Mouse (Mus musculus) G1E-ER4 (cell line): Measurements from ENCODE around the gene Prkg1. TPM values are rescaled to one million over a fixed set of nuclear protein-coding genes. Genes with fewer than 3 reads are reported as not detected.

ENCODE experiments used
- GATA1 ChIP-seq: IDR thresholded peaks from one replicate; pipeline ENCODE4 v1.8.0; 2012; ENCODE audit warnings: low read length, inconsistent platforms
- polyA plus RNA-seq: library from polyadenylated mRNA; stranded (reverse); fragments of >175 nt; gene quantifications from 2 replicates; pipeline ENCODE4 v1.2.3, GENCODE M21; 2012

Prkg1 gene
- polyA plus RNA-seq, 1 experiment = 0.23 TPM

DNA sequence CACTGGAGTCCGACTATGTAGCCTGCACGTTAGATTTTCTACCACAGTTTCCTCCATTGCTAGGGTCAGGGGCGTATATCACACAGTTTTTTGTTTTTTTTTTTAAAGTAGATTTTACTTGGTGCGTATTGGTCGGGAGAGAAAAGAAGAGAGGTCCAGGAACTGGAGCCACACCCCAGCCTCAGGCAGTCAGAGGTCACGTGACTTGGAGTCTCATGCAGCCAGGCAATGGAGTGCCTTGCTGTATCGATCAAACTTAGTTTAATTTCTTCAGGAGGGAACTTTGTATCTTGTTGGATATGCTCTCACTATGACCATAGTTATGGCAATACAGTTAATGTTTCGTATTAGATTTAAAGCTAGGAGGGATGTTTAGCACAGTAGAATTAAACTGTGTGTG is 1212.6 kb downstream of the Prkg1 start:
- no peak for TF ChIP-seq GATA1

- no peak for TF ChIP-seq GATA1
Measured at GRCm38 (mm10) chr19:30549854-30550647, 1214.8 kb downstream of the Prkg1 start.

DNA sequence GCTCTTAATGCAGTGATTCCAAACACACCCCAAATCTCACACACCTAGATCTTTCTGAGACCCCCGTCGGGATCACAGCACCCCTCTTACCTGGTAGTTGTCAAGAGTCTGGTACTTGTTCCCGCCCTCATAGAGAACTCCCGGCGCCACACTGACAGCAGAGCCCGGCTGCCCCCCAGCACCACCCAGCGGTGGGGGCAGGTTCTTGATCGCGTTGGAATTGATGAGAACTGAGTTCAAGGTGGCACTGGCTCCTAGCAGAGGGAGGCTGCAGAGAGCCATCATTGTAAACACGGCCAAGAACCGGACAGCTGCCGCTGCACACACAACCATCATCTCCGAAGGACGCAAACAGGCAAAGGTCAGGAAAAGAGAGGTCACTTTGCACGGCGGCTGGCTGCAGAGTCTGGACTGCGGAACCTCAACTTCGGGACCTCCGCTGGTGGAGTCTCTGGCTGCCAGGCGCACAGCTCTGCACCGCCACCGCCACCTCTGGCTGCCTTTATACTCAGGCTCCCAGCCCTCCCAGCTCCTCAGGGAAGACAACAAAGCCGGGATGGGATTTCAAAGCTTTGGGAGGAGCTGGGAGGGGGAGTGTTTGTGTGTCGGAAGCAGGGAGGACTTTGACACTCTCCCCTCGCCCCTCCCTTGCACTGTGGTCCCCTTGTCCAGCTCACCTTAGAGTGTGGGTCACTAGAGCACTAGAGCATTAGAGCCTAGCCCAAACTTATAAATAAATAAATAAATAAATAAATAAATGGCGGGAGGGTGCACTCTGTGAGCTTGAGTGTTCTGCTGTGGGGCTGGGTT is 1215.6 kb downstream of the Prkg1 start, which contains the start of gene Dkk1:
Dkk1 (minus strand) TSS at position 622 of the 810 bp plus-strand sequence.
- TF ChIP-seq GATA1 = no peak

DNA sequence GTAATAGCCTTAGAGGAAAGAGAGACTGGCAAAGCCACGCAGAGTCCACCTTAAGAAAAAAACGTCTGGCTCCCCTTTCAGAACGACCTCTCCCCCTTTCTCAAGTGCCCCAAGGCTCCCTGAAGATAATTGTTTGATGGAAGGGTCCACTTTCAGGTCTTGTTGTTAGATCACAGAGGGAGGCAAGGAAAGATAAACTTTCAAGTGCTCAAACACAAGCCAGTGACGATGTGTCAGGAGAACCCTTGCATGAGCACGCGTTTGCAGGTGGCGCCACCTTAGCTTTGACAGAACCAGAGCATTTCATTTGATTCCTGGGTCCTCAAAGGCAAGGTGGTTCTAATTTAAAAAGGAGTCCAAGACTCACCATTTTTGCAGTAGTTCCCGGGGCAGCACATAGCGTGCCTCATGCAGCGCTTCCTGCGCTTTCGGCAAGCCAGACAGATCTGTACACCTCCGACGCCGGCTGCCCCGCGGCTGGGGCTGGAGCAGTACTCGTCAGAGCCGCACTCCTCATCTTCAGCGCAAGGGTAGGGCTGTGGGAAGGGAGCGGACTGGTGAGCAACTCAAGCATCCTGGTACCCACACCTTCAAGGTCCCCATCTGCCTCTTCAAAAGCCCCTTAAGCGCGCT is 1216.3 kb downstream of the Prkg1 start:
- no peak for TF ChIP-seq GATA1

- TF ChIP-seq GATA1 = no peak
Measured at GRCm38 (mm10) chr19:30516771-30517170, 1248.1 kb downstream of the Prkg1 start.

Other genes with a start within 250 kb of the Prkg1 start
- not detected in 2 replicates for gene A1cf, start 103.7 kb upstream of the Prkg1 start, polyA plus RNA-seq